Mouse (Mus musculus): ENCODE data around the gene Sipa1l3. TPM values are rescaled to one million over a fixed set of nuclear protein-coding genes. Genes with fewer than 3 reads are reported as not detected.

Sipa1l3 gene
- polyA plus RNA-seq, 1 experiment from 2014 or later, result 13.9 TPM

- no peak overlapping the region for H3K4me3 ChIP-seq
- H3K9ac ChIP-seq, result no peak overlapping the region
- peaks cover 37% of the 10 kb centered on the region for H3K4me1 ChIP-seq
- H3K4me2 ChIP-seq (replicated peaks), result no peak overlapping the region
- H3K27ac ChIP-seq, result no peak overlapping the region
- ATAC-seq (ENCODE audit: low FRiP score, low read depth), result no peak
- H3K27me3 ChIP-seq, result peaks cover 30% of the 10 kb centered on the region
- H3K36me3 ChIP-seq, result no peaks in the 10 kb centered on the region
- no peaks in the 10 kb centered on the region for H3K9me3 ChIP-seq
Measured at GRCm38 (mm10) chr7:29279261-29279660, 239.2 kb downstream of the Sipa1l3 start.

GRCm38 (mm10) chr7:29277510-29277909, 240.9 kb downstream of the Sipa1l3 start:
- 80% methylated on average over 4 of the region's 4 CpGs for WGBS
- H3K27me3 ChIP-seq, result peaks cover 26% of the 10 kb centered on the region
- no peak overlapping the region for H3K9ac ChIP-seq
- H3K4me1 ChIP-seq, result peaks cover 46% of the 10 kb centered on the region
- H3K9me3 ChIP-seq, result no peaks in the 10 kb centered on the region
- no peak overlapping the region for H3K4me2 ChIP-seq (replicated peaks)
- no peaks in the 10 kb centered on the region for H3K36me3 ChIP-seq
- ATAC-seq (ENCODE audit: low FRiP score, low read depth), result no peak
- H3K4me3 ChIP-seq, result no peak overlapping the region
- H3K27ac ChIP-seq, result 0 out of 2 replicates have a peak overlapping the region, but pooled peaks have one; percentile 28

- peak; percentile 44; the same call in 1 of the 2 replicates for ATAC-seq (ENCODE audit: low FRiP score, low read depth)
- no peak overlapping the region for H3K4me3 ChIP-seq
- no peaks in the 10 kb centered on the region for H3K9me3 ChIP-seq
- peaks cover 18% of the 10 kb centered on the region for H3K27me3 ChIP-seq
- WGBS, result 23% methylated on average over 5 of the region's 5 CpGs
- H3K4me2 ChIP-seq (replicated peaks), result no peak overlapping the region
- H3K36me3 ChIP-seq, result no peaks in the 10 kb centered on the region
- H3K4me1 ChIP-seq, result peaks cover 47% of the 10 kb centered on the region
- peak overlapping the region; percentile 63; the same call in 1 of the 2 replicates for H3K27ac ChIP-seq
- no peak overlapping the region for H3K9ac ChIP-seq
Measured at GRCm38 (mm10) chr7:29276715-29277114, 241.7 kb downstream of the Sipa1l3 start.

- H3K4me1 ChIP-seq, result peaks cover 47% of the 10 kb centered on the region
- H3K27ac ChIP-seq, result peak overlapping the region; percentile 10; the same call in 1 of the 2 replicates
- no peak overlapping the region for H3K4me3 ChIP-seq
- H3K27me3 ChIP-seq, result no peaks in the 10 kb centered on the region
- no peaks in the 10 kb centered on the region for H3K36me3 ChIP-seq
- no peaks in the 10 kb centered on the region for H3K9me3 ChIP-seq
- ATAC-seq (ENCODE audit: low FRiP score, low read depth), result no peak
- WGBS, result 58% methylated on average over 8 of the region's 8 CpGs
- no peak overlapping the region for H3K9ac ChIP-seq
- no peak overlapping the region for H3K4me2 ChIP-seq (replicated peaks)
Measured at GRCm38 (mm10) chr7:29271687-29272465, 246.6 kb downstream of the Sipa1l3 start.

GRCm38 (mm10) chr7:29270445-29270844, 248.0 kb downstream of the Sipa1l3 start:
- H3K27ac ChIP-seq, result no peak overlapping the region
- 90% methylated on average over 4 of the region's 4 CpGs for WGBS

More at GRCm38 (mm10) chr7:29270445-29270844, 248.0 kb downstream of the Sipa1l3 start:
- Histone ChIP-seq H3K27me3 (no peaks in the 10 kb centered on the region), H3K4me3 (no peak overlapping the region), H3K4me2 (replicated peaks) (no peak overlapping the region), H3K9ac (no peak overlapping the region), H3K4me1 (peaks cover 44% of the 10 kb centered on the region), H3K36me3 (no peaks in the 10 kb centered on the region), H3K9me3 (no peaks in the 10 kb centered on the region)
- no peak for ATAC-seq (ENCODE audit: low FRiP score, low read depth)

Other genes with a start within 250 kb of the Sipa1l3 start
- gene Spint2, start 236.7 kb downstream of the Sipa1l3 start, polyA plus RNA-seq (2015; fragmentation: Nextera tagmentation; extraction: Ambion mirVana), result 110 and 112 TPM in 2 replicates
- gene Ppp1r14a, start 229.3 kb downstream of the Sipa1l3 start, polyA plus RNA-seq (2015; fragmentation: Nextera tagmentation; extraction: Ambion mirVana), result 5.8 and 7.5 TPM in 2 replicates
- 21.6 and 21.9 TPM in 2 replicates for gene Dpf1, start 214.7 kb downstream of the Sipa1l3 start, polyA plus RNA-seq (2015; fragmentation: Nextera tagmentation; extraction: Ambion mirVana)
- gene Catsperg2, start 208.4 kb upstream of the Sipa1l3 start, polyA plus RNA-seq (2015; fragmentation: Nextera tagmentation; extraction: Ambion mirVana), result not detected in 2 replicates
- gene Zfp84, start 249.9 kb upstream of the Sipa1l3 start, polyA plus RNA-seq (2015; fragmentation: Nextera tagmentation; extraction: Ambion mirVana), result 13.3 and 14.7 TPM in 2 replicates